Mouse (Mus musculus): ENCODE measurements around the gene Dctpp1. TPM values are rescaled to one million over a fixed set of nuclear protein-coding genes. Genes with fewer than 3 reads are reported as not detected.
"Not testable (repeated sequence)": the region's sequence is repeated elsewhere in the genome, so short reads cannot be mapped to it uniquely, and the experiment has no call there.

Dctpp1 gene
- polyA plus RNA-seq, 1 experiment from 2014 or later = 292 TPM

- Histone ChIP-seq H3K36me3 (ENCODE audit: control insufficient read depth, insufficient read depth, low read length) (peaks cover 5% of the 10 kb centered on the region), H3K9me3 (ENCODE audit: control insufficient read depth, low read length) (no peaks in the 10 kb centered on the region), H3K4me1 (ENCODE audit: control insufficient read depth, insufficient read depth, low read length) (peaks cover 6% of the 10 kb centered on the region; the same call in 1 of the 2 replicates), H3K4me2 (ENCODE audit: low read depth, severe bottlenecking) (no peak overlapping the region), H3K9ac (ENCODE audit: low read length) (no peak overlapping the region), H3K27me3 (ENCODE audit: control insufficient read depth, insufficient read depth, low read length) (no peaks in the 10 kb centered on the region), H3K27ac (replicated peaks; ENCODE audit: low read depth, low read length) (no peak overlapping the region), H3K4me3 (ENCODE audit: low read depth, low read length) (no peak overlapping the region)
- ATAC-seq (ENCODE audit: insufficient number of reproducible peaks, low FRiP score, low TSS enrichment, low read depth) = no peak
- WGBS = 88% methylated on average over 2 of the region's 2 CpGs
- DNase-seq (ENCODE audit: low spot score) = no peak
Measured at GRCm38 (mm10) chr7:127252414-127252813, 8.1 kb downstream of the Dctpp1 start.

- not testable (repeated sequence) for H3K9ac ChIP-seq (ENCODE audit: low read length); DNase-seq (ENCODE audit: low spot score); H3K4me2 ChIP-seq (ENCODE audit: low read depth, severe bottlenecking); H3K27ac ChIP-seq (replicated peaks; ENCODE audit: low read depth, low read length); H3K36me3 ChIP-seq (ENCODE audit: control insufficient read depth, insufficient read depth, low read length); ATAC-seq (ENCODE audit: insufficient number of reproducible peaks, low FRiP score, low TSS enrichment, low read depth); H3K27me3 ChIP-seq (ENCODE audit: control insufficient read depth, insufficient read depth, low read length); H3K4me1 ChIP-seq (ENCODE audit: control insufficient read depth, insufficient read depth, low read length); H3K9me3 ChIP-seq (ENCODE audit: control insufficient read depth, low read length); H3K4me3 ChIP-seq (ENCODE audit: low read depth, low read length)
- WGBS = 90% methylated on average over 8 of the region's 8 CpGs
Measured at GRCm38 (mm10) chr7:127250511-127250910, 10.0 kb downstream of the Dctpp1 start.

- ATAC-seq (ENCODE audit: insufficient number of reproducible peaks, low FRiP score, low TSS enrichment, low read depth) (peak; percentile 73), DNase-seq (ENCODE audit: low spot score) (no peak)
- Histone ChIP-seq H3K9ac (ENCODE audit: low read length) (peak overlapping the region; percentile 91), H3K27me3 (ENCODE audit: control insufficient read depth, insufficient read depth, low read length) (no peaks in the 10 kb centered on the region), H3K4me3 (ENCODE audit: low read depth, low read length) (peak overlapping the region; percentile 90), H3K4me2 (ENCODE audit: low read depth, severe bottlenecking) (peak overlapping the region; percentile 71), H3K9me3 (ENCODE audit: control insufficient read depth, low read length) (no peaks in the 10 kb centered on the region), H3K4me1 (ENCODE audit: control insufficient read depth, insufficient read depth, low read length) (peaks cover 9% of the 10 kb centered on the region; the same call in 1 of the 2 replicates), H3K27ac (replicated peaks; ENCODE audit: low read depth, low read length) (peak overlapping the region; percentile 81), H3K36me3 (ENCODE audit: control insufficient read depth, insufficient read depth, low read length) (0 out of 2 replicates have a peak, but pooled peaks cover 4% of the 10 kb centered on the region)
- 12% methylated on average over 32 of the region's 33 CpGs for WGBS
Measured at GRCm38 (mm10) chr7:127244658-127245510, 15.6 kb downstream of the Dctpp1 start.

- ATAC-seq (ENCODE audit: insufficient number of reproducible peaks, low FRiP score, low TSS enrichment, low read depth) (peak; percentile 93), DNase-seq (ENCODE audit: low spot score) (peak; percentile 95)
- Histone ChIP-seq H3K27ac (replicated peaks; ENCODE audit: low read depth, low read length) (peak within 1 kb of the TSS; percentile 87), H3K36me3 (ENCODE audit: control insufficient read depth, insufficient read depth, low read length) (0 out of 2 replicates have a peak, but pooled peaks cover 3% of the 10 kb centered on the region), H3K4me3 (ENCODE audit: low read depth, low read length) (peak within 1 kb of the TSS; percentile 90), H3K4me1 (ENCODE audit: control insufficient read depth, insufficient read depth, low read length) (peaks cover 9% of the 10 kb centered on the region; the same call in 1 of the 2 replicates), H3K9ac (ENCODE audit: low read length) (peak within 1 kb of the TSS; percentile 91), H3K4me2 (ENCODE audit: low read depth, severe bottlenecking) (peak within 1 kb of the TSS; percentile 71), H3K9me3 (ENCODE audit: control insufficient read depth, low read length) (no peaks in the 10 kb centered on the region), H3K27me3 (ENCODE audit: control insufficient read depth, insufficient read depth, low read length) (no peaks in the 10 kb centered on the region)
- under 1% methylated on average over 55 of the region's 56 CpGs for WGBS
Measured at GRCm38 (mm10) chr7:127243870-127244657, 16.4 kb downstream of the Dctpp1 start, which contains the start of gene Zfp771. TSS of gene Zfp771 (plus strand) at chr7:127244274.

- Histone ChIP-seq H3K4me2 (ENCODE audit: low read depth, severe bottlenecking) (peak overlapping the region; percentile 71; the same call in 1 of the 2 replicates), H3K4me3 (ENCODE audit: low read depth, low read length) (no peak overlapping the region), H3K9me3 (ENCODE audit: control insufficient read depth, low read length) (no peaks in the 10 kb centered on the region), H3K9ac (ENCODE audit: low read length) (peak overlapping the region; percentile 91; the same call in 1 of the 2 replicates), H3K27me3 (ENCODE audit: control insufficient read depth, insufficient read depth, low read length) (no peaks in the 10 kb centered on the region), H3K36me3 (ENCODE audit: control insufficient read depth, insufficient read depth, low read length) (peaks cover 6% of the 10 kb centered on the region; the same call in 1 of the 2 replicates), H3K4me1 (ENCODE audit: control insufficient read depth, insufficient read depth, low read length) (peaks cover 9% of the 10 kb centered on the region; the same call in 1 of the 2 replicates), H3K27ac (replicated peaks; ENCODE audit: low read depth, low read length) (peak overlapping the region; percentile 87)
- DNase-seq (ENCODE audit: low spot score) (no peak), ATAC-seq (ENCODE audit: insufficient number of reproducible peaks, low FRiP score, low TSS enrichment, low read depth) (no peak)
- WGBS = 32% methylated on average over 2 of the region's 2 CpGs
Measured at GRCm38 (mm10) chr7:127243361-127243867, 17.1 kb downstream of the Dctpp1 start.

GRCm38 (mm10) chr7:127234777-127235176 lies 25.7 kb downstream of the Dctpp1 start:
- DNase-seq (ENCODE audit: low spot score) = no peak
- WGBS = 94% methylated on average over 2 of the region's 2 CpGs
- H3K4me3 ChIP-seq (ENCODE audit: low read depth, low read length) = 0 out of 2 replicates have a peak overlapping the region, but pooled peaks have one; percentile 94
- peaks cover 2% of the 10 kb centered on the region; the same call in 1 of the 2 replicates for H3K9me3 ChIP-seq (ENCODE audit: control insufficient read depth, low read length)
- no peak overlapping the region for H3K27ac ChIP-seq (replicated peaks; ENCODE audit: low read depth, low read length)
- no peak for ATAC-seq (ENCODE audit: insufficient number of reproducible peaks, low FRiP score, low TSS enrichment, low read depth)
- no peak overlapping the region for H3K4me2 ChIP-seq (ENCODE audit: low read depth, severe bottlenecking)
- peaks cover 40% of the 10 kb centered on the region for H3K36me3 ChIP-seq (ENCODE audit: control insufficient read depth, insufficient read depth, low read length)
- H3K27me3 ChIP-seq (ENCODE audit: control insufficient read depth, insufficient read depth, low read length) = no peaks in the 10 kb centered on the region
- peaks cover 7% of the 10 kb centered on the region for H3K4me1 ChIP-seq (ENCODE audit: control insufficient read depth, insufficient read depth, low read length)
- H3K9ac ChIP-seq (ENCODE audit: low read length) = no peak overlapping the region

- WGBS = 8% methylated on average over 9 of the region's 9 CpGs
- peak overlapping the region; percentile 98; the same call in 1 of the 2 replicates for H3K27ac ChIP-seq (replicated peaks; ENCODE audit: low read depth, low read length)
- H3K4me1 ChIP-seq (ENCODE audit: control insufficient read depth, insufficient read depth, low read length) = peaks cover 7% of the 10 kb centered on the region
- DNase-seq (ENCODE audit: low spot score) (no peak), ATAC-seq (ENCODE audit: insufficient number of reproducible peaks, low FRiP score, low TSS enrichment, low read depth) (no peak)
- peaks cover 2% of the 10 kb centered on the region; the same call in 1 of the 2 replicates for H3K9me3 ChIP-seq (ENCODE audit: control insufficient read depth, low read length)
- peak overlapping the region; percentile 94 for H3K4me3 ChIP-seq (ENCODE audit: low read depth, low read length)
- peaks cover 47% of the 10 kb centered on the region for H3K36me3 ChIP-seq (ENCODE audit: control insufficient read depth, insufficient read depth, low read length)
- no peaks in the 10 kb centered on the region for H3K27me3 ChIP-seq (ENCODE audit: control insufficient read depth, insufficient read depth, low read length)
- peak overlapping the region; percentile 96 for H3K9ac ChIP-seq (ENCODE audit: low read length)
- peak overlapping the region; percentile 70 for H3K4me2 ChIP-seq (ENCODE audit: low read depth, severe bottlenecking)
Measured at GRCm38 (mm10) chr7:127233765-127234164, 26.7 kb downstream of the Dctpp1 start.

- Histone ChIP-seq H3K9me3 (ENCODE audit: control insufficient read depth, low read length) (peaks cover 2% of the 10 kb centered on the region; the same call in 1 of the 2 replicates), H3K27ac (replicated peaks; ENCODE audit: low read depth, low read length) (peak overlapping the region; percentile 98), H3K36me3 (ENCODE audit: control insufficient read depth, insufficient read depth, low read length) (peaks cover 44% of the 10 kb centered on the region), H3K4me3 (ENCODE audit: low read depth, low read length) (peak overlapping the region; percentile 94), H3K9ac (ENCODE audit: low read length) (peak overlapping the region; percentile 96), H3K4me2 (ENCODE audit: low read depth, severe bottlenecking) (peak overlapping the region; percentile 70), H3K27me3 (ENCODE audit: control insufficient read depth, insufficient read depth, low read length) (no peaks in the 10 kb centered on the region), H3K4me1 (ENCODE audit: control insufficient read depth, insufficient read depth, low read length) (peaks cover 7% of the 10 kb centered on the region)
- no peak for DNase-seq (ENCODE audit: low spot score)
- ATAC-seq (ENCODE audit: insufficient number of reproducible peaks, low FRiP score, low TSS enrichment, low read depth) = peak; percentile 27; the same call in 1 of the 2 replicates
- WGBS = under 1% methylated on average over 27 of the region's 27 CpGs
Measured at GRCm38 (mm10) chr7:127233368-127233749, 27.1 kb downstream of the Dctpp1 start.

Measured in limb, embryonic 11.5 days (tissue).